Mouse (Mus musculus) cerebellum, adult 2 months (tissue): ENCODE results near the gene Ap3b1. TPM values are rescaled to one million over a fixed set of nuclear protein-coding genes. Genes with fewer than 3 reads are reported as not detected.
"Not testable (repeated sequence)": the region's sequence is repeated elsewhere in the genome, so short reads cannot be mapped to it uniquely, and the experiment has no call there.

Source experiments
- DNase-seq, 2 experiments: peaks; one replicate each; pipeline ENCODE4 v3.0.0; 2021
- H3K27ac ChIP-seq: fragments of 200-500 bp; 2 replicates; pipeline ENCODE4 v1.5.1; 2012; ENCODE audit warnings: low read length, control low read depth, inconsistent platforms; ENCODE audit not compliant: insufficient read depth
- H3K27me3 ChIP-seq: fragments of 200-500 bp; 2 replicates; pipeline ENCODE4 v1.6.1; 2012; ENCODE audit warnings: inconsistent platforms, mild to moderate bottlenecking, low read length, moderate library complexity; ENCODE audit not compliant: control insufficient read depth, insufficient read depth
- H3K4me1 ChIP-seq: fragments of 200-500 bp; 2 replicates; pipeline ENCODE4 v1.6.1; 2011; ENCODE audit warnings: low read length; ENCODE audit not compliant: control insufficient read depth, insufficient read depth
- H3K4me3 ChIP-seq: fragments of 200-500 bp; replicated peaks from 2 replicates; pipeline ENCODE3; 2011; ENCODE audit warnings: mild to moderate bottlenecking, low read depth, low read length, control low read depth; ENCODE audit not compliant: insufficient read depth
- CTCF ChIP-seq: fragments of 200-500 bp; IDR thresholded peaks from 2 replicates; pipeline ENCODE4 v1.5.1; 2011; ENCODE audit warnings: low read depth, mild to moderate bottlenecking, control low read depth, low read length, moderate library complexity, borderline replicate concordance; ENCODE audit not compliant: insufficient read depth
- POLR2A ChIP-seq: fragments of 200-500 bp; IDR thresholded peaks from 2 replicates; pipeline ENCODE4 v1.6.1; 2011; ENCODE audit warnings: low read length, control low read depth, borderline replicate concordance; ENCODE audit not compliant: insufficient read depth
- WGBS: fragments of 180-500 bp; shearing (Covaris S2); methylation state at CpG from one replicate; pipeline ENCODE4 v1.1.7; 2018; 5-methylcytosine and 5-hydroxymethylcytosine counted together
- polyA plus RNA-seq: library from polyadenylated mRNA; depleted of rRNA; stranded (reverse); fragments of >200 nt; gene quantifications from 2 replicates; pipeline ENCODE4 v1.2.3, GENCODE M21; 2012; rRNA removed

Ap3b1 gene
- 33.0 and 34.4 TPM in 2 replicates for polyA plus RNA-seq

DNA sequence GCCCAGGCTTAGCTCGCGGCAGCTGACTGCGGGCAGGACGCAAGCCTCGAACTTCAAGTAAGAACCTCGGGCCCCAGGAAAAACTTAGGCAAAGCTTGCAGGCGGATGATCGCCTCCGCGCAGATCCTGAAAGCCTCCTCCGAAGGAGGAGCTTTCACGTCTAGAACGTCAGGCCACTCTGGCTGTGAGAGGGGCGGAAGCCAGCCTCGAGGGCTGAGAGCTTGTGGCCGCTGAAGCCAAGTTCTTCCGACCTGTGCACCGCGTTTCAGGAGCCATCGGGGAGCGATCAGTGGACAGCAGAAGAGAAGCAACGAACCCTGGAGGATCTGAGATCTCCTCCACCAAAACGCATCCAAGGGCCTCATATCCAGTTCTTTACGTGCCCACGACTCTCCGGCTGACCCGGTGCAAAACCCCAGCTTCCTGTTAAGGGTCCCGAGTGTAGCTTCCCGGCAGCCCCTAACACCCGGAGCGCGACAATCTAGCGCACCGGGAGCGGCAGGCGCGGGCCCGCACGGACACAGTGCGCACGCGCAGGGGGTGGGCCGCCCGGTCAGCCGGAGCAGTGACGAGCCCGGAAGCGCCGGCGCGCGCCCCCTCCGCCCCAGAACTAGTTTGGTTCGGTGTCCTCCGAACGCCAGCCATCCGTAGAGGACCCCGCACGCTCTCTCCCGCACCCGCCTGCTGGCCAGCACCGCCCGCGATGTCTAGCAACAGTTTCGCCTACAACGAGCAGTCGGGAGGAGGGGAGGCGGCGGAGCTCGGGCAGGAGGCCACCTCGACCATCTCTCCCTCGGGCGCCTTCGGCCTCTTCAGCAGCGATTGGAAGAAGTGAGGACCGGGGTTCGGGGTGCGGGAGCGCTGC lies at the start of gene Ap3b1:
Gene Ap3b1, plus strand, starts transcription at position 560 of the 865 bp plus-strand sequence.
- DNase-seq: peak; percentile 87
- Histone ChIP-seq H3K4me3 (peak within 1 kb of the TSS; percentile 85), H3K27ac (peak within 1 kb of the TSS; percentile 27), H3K27me3 (no peaks in the 10 kb centered on the region), H3K4me1 (peaks cover 5% of the 10 kb centered on the region; the same call in 1 of the 2 replicates)
- TF ChIP-seq POLR2A: peak; percentile 83
- TF ChIP-seq CTCF: no peak
- under 1% methylated on average over 79 of the region's 79 CpGs for WGBS

DNA sequence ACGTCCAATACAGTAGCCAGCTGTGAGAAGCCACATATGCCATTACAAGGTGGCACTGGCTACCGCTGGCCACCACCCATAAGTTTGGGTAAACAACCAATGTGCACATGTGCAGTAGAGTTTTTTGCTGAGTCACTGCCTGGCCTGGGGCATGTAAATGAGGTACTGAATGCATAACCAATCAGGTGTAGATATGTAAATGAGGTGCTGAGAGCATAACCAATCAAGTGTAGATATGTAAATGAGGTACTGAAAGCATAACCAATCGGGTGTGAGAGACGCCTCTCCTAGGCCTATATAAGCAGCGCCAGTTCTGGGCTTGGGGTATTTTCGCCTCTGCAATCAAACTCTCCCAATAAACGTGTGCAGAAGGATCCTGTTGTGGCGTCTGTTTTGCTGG lies 45.9 kb upstream of the Ap3b1 start:
- not testable (repeated sequence) for H3K4me3 ChIP-seq, H3K4me1 ChIP-seq, H3K27ac ChIP-seq, DNase-seq, H3K27me3 ChIP-seq
- 88% methylated on average over 8 of the region's 8 CpGs for WGBS

DNA sequence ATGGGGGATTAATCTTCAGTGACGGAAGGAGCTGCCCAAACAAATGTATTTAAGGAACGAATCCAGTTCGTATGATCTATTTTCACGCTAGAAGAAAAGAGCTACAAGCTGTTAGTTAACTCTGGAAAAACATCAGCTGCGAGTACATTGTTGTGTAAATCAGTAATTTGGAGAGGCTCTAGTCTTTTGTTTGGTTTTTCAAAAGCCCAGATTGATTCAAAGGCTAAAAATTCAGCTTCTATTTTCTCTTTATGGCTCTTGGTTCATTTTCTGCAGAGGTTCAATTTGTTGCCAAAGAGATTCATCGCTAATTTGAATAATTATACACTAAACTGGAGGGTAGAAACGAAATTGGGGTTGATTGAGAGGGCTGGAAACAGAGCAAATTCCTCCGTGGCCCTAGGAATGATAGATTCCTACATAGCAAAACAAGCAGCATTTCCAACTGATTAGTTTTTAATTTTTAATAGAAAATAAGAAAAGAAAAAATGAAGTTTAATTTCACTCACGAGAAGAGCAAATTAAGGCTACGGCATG lies 41.7 kb upstream of the Ap3b1 start:
- no peak overlapping the region for H3K4me3 ChIP-seq
- TF ChIP-seq POLR2A (no peak), CTCF (no peak)
- no peak for DNase-seq
- peaks cover 3% of the 10 kb centered on the region; the same call in 1 of the 2 replicates for H3K4me1 ChIP-seq
- WGBS: 49% methylated on average over 10 of the region's 10 CpGs
- no peak overlapping the region for H3K27ac ChIP-seq
- no peaks in the 10 kb centered on the region for H3K27me3 ChIP-seq

DNA sequence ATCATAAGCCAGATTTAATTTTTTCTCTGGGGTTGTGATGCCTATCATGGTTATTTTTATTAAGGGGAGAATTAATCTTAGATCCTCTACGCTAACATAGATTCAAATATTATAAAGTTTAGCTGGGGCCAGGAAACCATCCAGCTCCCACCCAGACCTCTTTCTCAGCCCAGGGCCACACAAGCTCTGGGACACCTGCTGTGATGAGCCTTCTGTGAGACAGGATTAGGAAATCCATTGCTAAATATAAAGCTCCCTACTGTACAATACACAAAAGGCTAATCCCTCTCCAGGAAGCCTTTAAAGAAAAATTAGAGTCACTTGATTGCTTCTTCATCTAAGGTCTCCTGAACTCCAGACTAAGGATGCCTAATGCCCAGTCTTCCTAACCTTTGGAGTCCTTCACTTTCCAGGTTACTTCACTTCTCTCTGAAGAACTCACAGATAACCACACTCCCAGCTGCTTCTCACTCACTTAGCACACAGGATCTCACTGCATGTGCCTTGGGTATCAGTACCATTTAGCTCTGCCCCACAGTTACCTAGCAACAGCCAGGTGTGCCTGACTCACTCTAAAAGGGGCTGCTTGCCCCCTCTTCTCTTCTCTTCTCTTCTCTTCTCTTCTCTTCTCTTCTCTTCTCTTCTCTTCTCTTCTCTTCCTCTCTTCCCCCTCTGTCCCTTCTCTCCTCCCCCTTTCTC lies 37.5 kb upstream of the Ap3b1 start:
- peak in 1 of 2 experiments; percentile 6 for DNase-seq
- 79% methylated on average over 1 of the region's 1 CpGs for WGBS
- H3K4me1 ChIP-seq: peaks cover 3% of the 10 kb centered on the region; the same call in 1 of the 2 replicates
- TF ChIP-seq CTCF (no peak), POLR2A (no peak)
- H3K4me3 ChIP-seq: no peak overlapping the region
- no peaks in the 10 kb centered on the region for H3K27me3 ChIP-seq
- no peak overlapping the region for H3K27ac ChIP-seq

DNA sequence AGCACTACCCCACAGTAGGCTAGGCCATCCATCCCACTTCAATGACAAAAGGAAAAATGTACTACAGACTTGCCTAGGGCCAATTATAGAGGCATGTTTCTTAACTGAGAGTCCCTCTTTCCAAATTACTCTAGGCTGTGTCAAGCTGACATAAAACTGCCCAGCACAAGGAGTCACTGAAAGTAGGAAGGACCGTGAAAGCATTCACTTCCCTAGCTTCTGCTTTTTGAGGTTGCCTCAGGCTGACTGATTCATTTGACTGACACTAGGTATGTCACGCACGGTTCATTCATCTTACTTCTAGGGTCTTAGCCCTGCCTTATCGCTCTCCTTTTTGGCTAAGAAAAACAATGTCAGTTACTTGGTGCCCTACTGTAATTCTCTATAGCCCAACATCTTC lies 36.3 kb upstream of the Ap3b1 start:
- no peak overlapping the region for H3K27ac ChIP-seq
- 97% methylated on average over 4 of the region's 4 CpGs for WGBS
- H3K27me3 ChIP-seq: no peaks in the 10 kb centered on the region
- peaks cover 3% of the 10 kb centered on the region; the same call in 1 of the 2 replicates for H3K4me1 ChIP-seq
- no peak for TF ChIP-seq POLR2A
- no peak for TF ChIP-seq CTCF
- no peak overlapping the region for H3K4me3 ChIP-seq
- no peak for DNase-seq

DNA sequence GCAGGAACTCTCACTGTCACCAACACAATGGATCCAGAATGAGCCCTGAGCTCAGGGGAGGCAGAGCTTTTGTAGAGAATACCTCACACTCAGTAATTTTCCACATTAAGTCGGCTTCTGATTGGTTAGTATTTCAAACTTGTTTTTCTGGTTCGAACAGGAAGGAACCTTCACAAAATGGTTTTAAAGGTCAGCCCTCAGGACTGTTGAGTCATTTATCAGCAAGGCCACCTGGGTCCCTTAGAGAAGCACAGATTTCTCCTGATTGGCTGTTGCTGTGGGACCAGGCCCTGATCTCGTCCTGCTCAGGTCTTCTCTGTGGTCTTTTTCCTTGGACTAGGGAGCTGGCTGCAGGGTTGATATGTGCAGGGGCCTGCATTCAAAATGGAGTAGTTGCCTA lies 30.7 kb upstream of the Ap3b1 start:
- 85% methylated on average over 3 of the region's 3 CpGs for WGBS

DNA sequence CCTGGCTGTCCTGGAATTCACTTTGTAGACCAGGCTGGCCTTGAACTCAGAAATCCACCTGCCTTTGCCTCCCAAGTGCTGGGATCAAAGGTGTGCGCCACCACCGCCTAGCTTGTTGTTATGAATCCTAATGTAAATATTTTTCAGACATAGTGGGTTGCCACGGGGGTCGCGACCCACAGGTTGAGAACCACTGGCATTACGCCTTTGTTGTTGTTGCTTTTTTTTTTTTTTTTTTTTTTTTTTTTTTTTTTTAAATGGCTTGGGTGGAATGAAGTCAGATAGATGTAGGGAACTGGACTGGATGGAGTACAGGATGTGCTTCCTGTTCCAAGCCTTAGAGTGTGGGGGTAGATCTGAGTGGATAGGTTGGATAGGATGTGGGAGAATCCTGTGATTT lies 29.8 kb upstream of the Ap3b1 start:
- not testable (repeated sequence) for H3K27ac ChIP-seq, H3K4me1 ChIP-seq, H3K27me3 ChIP-seq, H3K4me3 ChIP-seq, DNase-seq
- WGBS: 92% methylated on average over 6 of the region's 6 CpGs

More for the DNA sequence above, 30.7 kb upstream of the Ap3b1 start:
- TF ChIP-seq POLR2A (no peak), CTCF (no peak)
- no peak overlapping the region for H3K27ac ChIP-seq
- H3K27me3 ChIP-seq: no peaks in the 10 kb centered on the region
- DNase-seq: no peak
- no peaks in the 10 kb centered on the region for H3K4me1 ChIP-seq
- H3K4me3 ChIP-seq: no peak overlapping the region
